Mouse (Mus musculus): Measurements from ENCODE around the gene Nfs1. TPM values are rescaled to one million over a fixed set of nuclear protein-coding genes. Genes with fewer than 3 reads are reported as not detected.

Gene Nfs1
- total RNA-seq, 4 experiments from 2014 or later: 104 to 115 (median 107) TPM

Other genes with a start within 250 kb of the Nfs1 start
- 100 to 1,000 TPM; 275 to 349 (median 295) TPM for gene Uqcc1, start 213.9 kb downstream of the Nfs1 start, total RNA-seq (2022)
- not detected for gene Gm15557, start 203.5 kb downstream of the Nfs1 start, total RNA-seq (2022)
- not detected for gene Gdf5, start 198.8 kb downstream of the Nfs1 start, total RNA-seq (2022)
- 1 to 10 TPM; 4.1 to 8.8 (median 6.0) TPM for gene Cep250, start 187.7 kb downstream of the Nfs1 start, total RNA-seq (2022)
- 1 to 10 TPM in 1 of 4 experiments, under 1 TPM in 3; 0.14 to 2.0 (median 0.53) TPM for gene 6430550D23Rik, start 136.2 kb downstream of the Nfs1 start, total RNA-seq (2022)
- gene Ergic3, start 136.1 kb downstream of the Nfs1 start, total RNA-seq (2022): 10 to 100 TPM; 58.2 to 67.2 (median 66.3) TPM
- not detected for gene Fer1l4, start 91.2 kb downstream of the Nfs1 start, total RNA-seq (2022)
- 1 to 10 TPM in 2 of 4 experiments, under 1 TPM in 2; 0.62 to 2.3 (median 1.1) TPM for gene Spag4, start 79.0 kb downstream of the Nfs1 start, total RNA-seq (2022)
- 10 to 100 TPM in 3 of 4 experiments, 1 to 10 TPM in 1; 9.4 to 13.7 (median 11.9) TPM for gene Cpne1, start 32.2 kb downstream of the Nfs1 start, total RNA-seq (2022)
- gene Rbm12, start 32.2 kb downstream of the Nfs1 start, total RNA-seq (2022): 10 to 100 TPM in 2 of 4 experiments, 1 to 10 TPM in 2; 8.4 to 20.4 (median 13.6) TPM
- gene Gm28036, start 17.1 kb downstream of the Nfs1 start, total RNA-seq (2022): 10 to 100 TPM in 2 of 4 experiments, 1 to 10 TPM in 2; 9.4 to 12.1 (median 10.2) TPM
- gene Romo1, start 147 bp downstream of the Nfs1 start, total RNA-seq (2022): 100 to 1,000 TPM; 303 to 403 (median 332) TPM
- gene Rbm39, start 36.1 kb upstream of the Nfs1 start, total RNA-seq (2022): 100 to 1,000 TPM; 107 to 140 (median 123) TPM
- 10 to 100 TPM; 13.5 to 25.1 (median 19.2) TPM for gene Phf20, start 52.3 kb upstream of the Nfs1 start, total RNA-seq (2022)
- gene Cnbd2, start 168.1 kb upstream of the Nfs1 start, total RNA-seq (2022): 1 to 10 TPM in 1 of 4 experiments, under 1 TPM in 3; 0.60 to 1.1 (median 0.81) TPM
- 10 to 100 TPM; 73.0 to 84.3 (median 79.6) TPM for gene Scand1, start 168.5 kb upstream of the Nfs1 start, total RNA-seq (2022)